Mouse (Mus musculus) c-Kit-negative CD71-positive TER-119-positive erythroid progenitor cells, embryonic 14.5 days (primary cell): ENCODE data around the gene Cd69.

Experiments used
- DNase-seq: peaks from one replicate; pipeline ENCODE4 v3.0.0-alpha.2; 2013; ENCODE audit warnings: low read depth, low spot score

Cd69 gene

DNA sequence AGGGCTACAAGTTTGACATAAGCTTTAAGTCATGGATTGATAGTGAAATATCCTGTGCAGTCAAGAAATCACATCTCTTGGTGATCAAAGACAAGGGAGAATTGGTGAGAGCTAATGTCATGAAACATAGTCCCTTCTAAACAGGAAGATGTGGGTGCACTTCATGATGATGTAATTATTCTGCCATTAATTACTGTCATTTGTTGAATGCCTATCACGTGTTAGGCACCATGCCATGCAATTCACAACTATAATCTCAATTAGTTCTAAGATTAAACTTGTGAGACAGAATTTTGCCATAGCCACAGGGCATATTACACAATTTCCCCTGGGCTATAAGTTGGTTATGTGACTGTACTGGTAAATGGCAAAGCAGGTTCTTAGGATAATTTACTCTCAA is 28.2 kb downstream of the Cd69 start:
- DNase-seq: no peak

DNA sequence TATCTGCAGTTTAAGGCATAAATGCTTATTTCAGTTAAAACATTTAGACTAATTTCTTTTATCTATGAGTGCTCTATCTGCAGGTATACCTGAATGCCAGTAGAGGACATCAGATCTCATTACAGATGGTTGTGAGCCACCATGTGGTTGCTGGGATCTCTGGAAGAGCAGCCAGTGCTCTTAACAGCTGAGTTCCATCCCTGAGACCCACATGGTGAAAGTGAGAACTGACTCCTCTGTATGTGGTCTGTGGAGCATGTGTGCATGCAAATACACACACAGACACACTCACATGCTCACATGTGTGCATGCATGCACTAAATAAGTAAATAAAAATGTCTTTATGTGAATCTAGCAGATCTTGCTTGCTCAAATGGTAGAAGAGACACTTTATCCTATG is 29.4 kb downstream of the Cd69 start:
- no peak for DNase-seq

DNA sequence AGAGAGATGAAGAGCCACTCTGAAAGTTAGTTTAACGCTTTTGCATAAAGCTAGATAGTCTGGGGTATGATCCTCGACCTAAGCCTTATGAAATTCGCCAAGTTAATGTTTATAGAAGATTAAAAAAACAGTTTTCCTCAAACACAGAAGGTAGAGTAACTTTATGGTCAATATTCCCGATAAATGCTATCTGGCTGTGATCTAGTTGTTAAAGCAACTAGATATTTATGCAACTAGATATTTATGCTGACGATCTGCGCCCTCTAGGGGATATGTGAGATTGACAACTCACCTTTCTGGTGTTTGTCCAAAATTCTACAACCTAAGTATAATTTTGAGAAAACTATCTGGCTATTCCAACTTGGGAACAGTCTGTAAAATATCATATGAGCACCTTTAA is 33.3 kb downstream of the Cd69 start:
- no peak for DNase-seq

DNA sequence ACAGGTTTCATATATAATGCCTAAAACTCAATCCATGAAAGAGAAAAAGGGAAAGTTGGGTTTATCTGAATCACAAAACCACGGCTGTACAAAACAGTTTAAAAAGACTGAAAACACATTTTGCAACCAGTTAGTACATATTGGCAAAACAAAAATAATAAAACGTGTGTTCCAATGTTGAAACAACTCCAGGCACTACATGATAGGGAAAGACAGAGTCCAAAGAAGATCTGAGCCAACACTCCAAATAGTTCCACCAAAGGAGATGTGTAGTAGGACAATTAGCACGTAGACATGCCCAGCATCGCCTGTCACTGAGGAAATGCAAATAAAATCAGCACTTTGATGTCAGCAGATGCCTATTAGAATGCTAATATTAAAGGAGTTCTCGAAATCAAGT is 33.8 kb downstream of the Cd69 start:
- no peak for DNase-seq

DNA sequence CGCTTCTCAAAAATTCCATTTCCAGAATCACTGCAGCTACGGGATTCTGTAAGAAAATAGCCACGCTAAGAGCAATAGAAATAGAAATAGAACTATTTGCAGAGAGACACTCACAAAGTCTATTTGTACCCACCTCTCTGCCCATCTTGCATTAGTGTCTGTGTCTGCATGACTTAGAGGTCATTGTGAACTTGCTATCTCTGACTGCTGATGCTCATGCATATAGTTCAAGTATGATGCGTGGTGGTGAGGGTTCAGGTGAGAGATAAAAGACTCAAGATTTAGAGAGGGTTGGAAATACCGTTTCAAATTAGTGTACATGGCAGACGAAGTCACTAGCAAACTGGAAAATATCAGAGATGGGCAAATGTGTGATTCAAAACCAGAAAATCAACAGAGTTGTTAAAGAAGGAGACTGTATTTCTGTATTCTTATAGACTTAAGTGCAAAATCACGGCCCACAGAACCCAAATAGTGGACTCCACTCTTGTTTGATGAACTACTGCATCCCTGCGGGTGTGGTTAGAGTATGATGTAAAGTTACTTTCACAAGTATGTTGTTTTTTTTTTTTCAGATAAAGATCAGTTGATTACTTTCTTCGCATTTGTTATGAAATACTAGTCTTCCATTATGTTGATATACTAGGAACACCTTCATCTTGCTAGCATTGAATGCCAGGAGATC is 35.5 kb downstream of the Cd69 start:
- DNase-seq: no peak

DNA sequence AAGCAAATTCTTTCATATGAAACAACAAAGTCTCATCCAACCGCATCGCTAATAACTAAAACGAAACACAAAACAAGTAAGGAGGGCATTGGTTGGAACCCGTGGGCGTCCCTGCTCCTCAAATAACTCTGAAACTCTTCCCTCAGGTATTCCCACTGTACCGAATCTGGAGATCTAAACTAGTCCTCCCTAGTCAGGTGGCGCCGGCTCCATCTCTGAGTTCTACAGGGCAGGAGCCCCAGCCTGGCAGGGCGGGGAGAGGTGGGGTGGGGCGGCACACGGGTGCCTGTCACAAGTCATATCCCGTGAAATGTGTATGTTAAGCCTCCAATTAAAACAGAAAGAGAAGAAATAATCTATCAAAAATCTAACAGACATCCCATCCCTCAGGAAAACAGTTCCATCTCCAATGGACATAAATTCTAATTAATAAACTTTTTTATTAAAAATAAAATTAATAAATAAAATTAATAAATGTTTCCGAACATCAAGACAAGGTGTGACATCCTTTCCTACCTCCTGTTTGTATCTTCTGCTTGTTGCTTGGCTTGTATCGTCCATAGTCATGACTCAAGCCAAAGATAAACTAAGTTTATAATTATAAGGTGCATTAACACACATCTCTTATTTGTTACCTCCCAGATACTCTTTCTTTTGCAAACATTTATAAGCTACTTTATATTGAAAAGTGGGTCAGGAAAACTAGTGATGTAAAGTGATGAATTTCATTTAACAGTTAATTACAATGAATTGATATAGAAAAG is 36.8 kb downstream of the Cd69 start:
- DNase-seq: peak; percentile 41

DNA sequence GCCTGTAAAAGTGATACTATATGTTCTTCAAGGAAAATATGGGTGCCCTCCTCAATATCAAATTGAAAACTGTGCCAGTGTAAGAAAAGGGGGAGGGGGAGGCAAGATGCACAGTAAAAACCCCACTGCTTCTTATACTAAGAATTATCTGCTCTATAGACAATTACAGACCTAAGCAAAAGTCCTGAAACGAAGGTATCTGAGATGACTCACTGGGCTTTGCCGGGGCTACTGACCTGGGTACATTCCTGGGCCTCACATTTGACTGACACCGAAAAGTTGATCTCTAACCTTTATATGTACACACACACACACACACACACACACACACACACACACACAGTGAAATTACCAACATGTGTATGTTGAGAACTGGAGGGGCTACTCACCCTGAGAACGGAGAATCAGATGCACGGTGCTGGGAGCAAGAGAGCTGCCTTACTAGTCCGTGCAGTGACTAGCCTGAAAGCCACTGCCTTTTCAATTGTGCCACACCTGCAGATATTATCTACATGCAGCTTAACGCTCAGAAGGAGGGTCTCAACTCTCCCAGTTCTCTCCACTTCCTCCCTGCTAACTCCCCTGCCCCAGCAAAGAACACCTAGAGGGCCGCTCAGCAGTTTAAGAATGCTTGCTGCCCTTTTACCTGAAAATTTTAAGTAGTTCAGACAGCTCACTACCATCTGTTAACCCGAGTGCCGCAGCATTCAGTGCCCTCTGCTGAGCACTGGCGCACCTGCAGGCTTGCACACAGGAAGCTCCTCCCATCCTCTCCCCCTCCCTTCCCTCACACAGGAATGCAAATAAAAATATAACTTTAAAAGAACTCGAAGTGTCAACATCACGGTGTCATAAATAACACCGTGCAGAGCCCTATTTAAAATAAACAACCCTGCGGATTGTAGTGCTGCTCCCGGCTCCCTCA is 37.6 kb downstream of the Cd69 start:
- peak; percentile 27 for DNase-seq

DNA sequence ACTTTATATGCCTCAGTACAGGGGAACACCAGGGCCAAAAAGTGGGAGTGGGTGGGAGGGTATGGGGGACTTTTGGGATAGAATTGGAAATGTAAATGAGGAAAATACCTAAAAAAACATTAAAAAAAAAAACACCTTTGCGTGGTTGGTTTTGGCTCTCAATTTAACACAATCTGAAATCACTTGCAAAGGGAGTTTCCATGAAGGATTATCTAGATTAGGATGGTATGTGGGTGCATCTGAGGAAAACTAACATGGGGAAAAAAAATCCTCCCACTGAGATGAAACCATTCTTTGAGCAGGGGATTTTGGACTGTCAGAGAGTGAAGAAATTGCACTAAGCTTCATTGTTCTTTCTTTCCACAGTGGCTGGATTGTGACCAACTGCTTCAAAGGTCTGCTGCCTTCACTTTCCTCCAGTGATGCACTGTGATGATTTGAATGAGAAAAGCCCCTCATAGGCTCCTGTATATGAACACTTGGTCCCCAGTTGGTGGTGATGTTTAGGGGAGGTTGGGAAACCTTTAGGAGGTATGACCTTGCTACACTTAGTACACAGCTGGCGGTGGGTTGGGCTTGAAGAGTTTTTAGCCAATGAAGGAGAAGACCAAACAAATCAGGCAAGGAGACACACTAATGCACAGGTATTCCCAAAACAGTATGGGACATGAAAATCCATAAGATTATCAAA is 38.4 kb downstream of the Cd69 start:
- DNase-seq: no peak

DNA sequence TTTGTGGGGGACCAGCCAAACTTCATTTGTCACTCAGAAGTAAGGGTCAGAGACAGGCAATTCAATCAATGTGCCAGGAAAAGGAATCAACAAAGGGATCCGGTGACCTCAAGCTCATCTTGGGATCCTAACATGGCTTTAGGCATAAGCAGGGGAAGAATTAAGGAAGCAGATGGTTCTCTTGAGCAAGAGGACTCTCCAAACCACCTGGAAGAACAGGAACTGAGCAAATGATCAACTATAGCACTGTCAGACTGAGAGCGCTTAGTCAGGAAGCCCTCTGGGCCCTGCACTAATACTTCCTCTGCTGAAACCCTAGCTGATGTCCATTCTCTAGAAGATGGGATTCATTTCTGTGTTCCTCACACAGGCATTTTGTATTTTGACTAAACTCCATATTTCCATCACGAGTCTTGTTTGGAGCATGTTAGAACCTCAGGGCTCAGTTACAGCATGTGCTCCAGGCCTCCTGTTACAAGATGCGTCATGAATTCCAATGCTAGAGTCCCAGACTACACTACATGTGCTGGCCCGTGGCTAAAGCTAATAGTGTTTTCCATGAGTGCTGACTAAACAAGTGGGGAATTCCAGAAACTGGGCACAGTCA is 39.3 kb downstream of the Cd69 start:
- DNase-seq: no peak

DNA sequence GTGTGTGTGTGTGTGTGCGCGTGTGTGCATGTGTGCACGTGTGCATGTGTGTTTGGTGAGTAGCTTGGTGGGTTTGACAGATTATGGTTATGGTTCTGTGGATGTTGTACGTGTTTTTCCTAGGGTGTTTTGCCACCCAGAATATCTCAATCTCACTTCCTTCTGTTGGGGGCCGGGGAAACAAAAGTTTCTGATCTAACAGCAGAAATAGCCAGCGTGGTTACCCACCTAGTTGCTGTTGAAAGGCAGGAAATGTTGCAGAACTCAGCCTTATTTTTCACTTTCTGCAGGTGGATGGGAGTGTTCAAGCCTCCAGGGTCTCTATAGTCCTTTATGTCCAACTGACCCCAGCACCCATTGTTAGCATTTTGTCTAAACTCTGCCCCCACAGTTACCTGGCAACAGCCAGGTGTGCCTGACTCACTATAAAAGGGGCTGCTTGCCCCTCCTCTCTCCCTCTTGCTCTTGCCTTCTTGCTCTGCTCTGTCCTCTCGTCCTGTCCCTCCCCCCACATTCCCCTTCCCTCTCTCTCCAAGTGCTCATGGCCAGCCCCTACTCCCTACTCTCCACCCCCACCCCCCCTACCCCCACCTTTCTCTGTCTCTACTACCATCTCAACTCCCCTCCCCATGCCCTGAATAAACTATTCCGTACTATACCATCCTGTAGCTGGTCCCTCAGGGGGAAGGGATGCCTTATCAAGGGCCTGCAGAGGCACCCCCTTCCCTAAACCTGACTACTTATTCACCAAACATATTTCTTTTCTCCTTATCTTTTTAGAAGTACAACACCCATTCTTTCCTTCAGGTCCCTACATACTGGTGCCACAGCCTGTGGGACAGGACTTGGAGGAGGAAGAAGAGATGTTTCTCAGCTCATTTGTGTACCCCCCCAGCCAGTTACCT is 40.5 kb downstream of the Cd69 start:
- no peak for DNase-seq

DNA sequence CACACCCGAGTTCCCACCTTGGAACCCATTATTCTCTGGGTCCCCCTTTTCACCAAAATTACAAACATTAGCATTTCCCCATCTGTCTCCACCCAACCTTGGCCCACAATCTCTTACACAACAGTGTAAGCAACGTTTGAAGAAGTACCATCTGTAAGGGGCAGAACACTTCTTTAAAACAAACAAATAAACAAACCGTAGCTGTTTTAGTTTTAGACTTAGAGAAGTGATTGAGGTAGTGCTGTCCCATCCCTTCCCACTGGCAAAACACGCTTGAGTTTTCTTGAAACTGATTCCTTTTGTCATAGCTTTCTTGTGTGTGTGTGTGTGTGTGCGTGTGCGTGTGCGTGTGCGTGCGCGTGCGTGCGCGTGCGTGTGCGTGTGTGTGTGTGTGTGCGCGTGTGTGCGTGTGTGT is 41.3 kb downstream of the Cd69 start:
- DNase-seq: no peak

DNA sequence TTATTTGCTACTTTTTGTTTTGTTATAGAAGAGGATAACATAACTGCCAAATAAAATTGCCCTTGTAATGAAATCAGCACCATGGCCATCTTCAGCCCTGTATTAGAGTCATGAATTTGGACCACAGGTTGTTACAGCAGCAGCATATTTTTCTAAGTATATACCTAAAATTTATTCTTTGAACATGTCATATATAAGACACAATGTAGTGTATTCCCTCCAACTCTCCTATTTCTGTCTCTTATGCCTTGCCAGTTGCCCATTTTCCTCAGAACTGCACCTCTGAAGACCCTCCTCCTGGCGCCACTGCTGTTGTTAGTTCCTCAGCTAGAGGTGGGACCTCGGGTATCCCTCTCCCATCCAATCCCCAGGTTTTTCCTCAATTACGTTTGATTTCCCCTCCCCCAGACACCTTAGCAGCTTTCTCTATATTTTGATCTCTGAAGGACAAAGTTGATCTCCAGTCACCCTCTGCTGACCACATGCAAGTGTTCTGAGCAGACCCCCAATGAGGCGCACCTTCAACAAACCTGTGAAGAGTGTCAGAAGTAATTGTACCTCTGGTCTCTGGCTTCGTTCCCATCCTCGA is 41.8 kb downstream of the Cd69 start:
- no peak for DNase-seq

DNA sequence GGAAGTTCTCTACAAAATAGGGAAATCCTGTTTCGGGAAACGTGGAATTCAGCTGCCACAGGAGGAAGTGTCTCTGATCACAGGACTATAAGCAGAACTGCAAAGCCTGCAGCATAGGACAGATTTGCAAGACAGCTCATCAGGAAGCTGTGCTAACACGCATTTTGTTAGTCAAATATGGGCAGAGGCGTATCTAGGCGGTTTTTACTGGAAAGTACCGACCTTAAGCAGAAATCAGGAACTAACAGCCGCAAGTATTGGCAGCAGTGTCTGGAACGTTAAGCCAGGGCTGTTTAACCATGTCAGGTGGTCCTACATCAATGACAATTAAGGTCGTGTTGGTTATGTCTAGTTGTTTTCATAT is 42.4 kb downstream of the Cd69 start:
- no peak for DNase-seq

DNA sequence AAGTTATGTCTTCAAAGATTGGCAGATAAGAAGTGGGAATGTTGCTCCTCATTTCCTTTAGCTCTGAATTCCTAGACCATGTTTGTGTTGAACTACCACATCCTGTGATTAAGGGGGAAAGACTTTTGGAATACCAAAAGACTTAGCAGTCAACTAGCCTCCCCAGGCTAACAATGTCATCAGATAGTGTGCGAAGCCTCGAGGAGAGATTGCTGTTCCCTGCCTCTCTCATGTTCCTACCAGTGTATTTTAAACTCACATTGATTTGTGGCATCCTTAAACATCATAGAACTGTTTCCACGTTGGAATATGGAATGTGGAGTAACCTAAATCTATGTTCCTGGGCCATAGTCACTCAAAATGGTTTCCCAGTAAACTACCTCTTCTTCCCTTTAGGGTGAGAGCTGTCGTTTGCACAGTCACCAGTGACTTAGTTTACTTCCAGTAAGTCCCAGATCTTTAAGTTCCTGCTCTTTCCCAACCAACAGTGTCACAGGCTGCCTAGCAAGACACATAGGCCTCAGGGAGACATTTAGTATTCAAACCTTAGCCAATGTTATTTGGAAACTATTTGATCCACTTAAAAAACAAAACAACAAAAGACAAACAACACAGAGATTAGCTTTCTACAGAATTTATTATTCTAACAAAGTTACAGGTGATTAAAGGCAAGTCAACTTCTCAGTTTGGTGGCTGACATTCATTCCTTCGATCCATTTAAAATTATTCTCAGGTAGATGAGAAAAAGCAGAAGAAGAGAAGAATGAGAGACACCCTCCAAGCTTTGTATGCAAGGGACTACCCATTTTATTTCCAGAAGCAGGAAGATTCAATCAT is 43.0 kb downstream of the Cd69 start:
- no peak for DNase-seq

DNA sequence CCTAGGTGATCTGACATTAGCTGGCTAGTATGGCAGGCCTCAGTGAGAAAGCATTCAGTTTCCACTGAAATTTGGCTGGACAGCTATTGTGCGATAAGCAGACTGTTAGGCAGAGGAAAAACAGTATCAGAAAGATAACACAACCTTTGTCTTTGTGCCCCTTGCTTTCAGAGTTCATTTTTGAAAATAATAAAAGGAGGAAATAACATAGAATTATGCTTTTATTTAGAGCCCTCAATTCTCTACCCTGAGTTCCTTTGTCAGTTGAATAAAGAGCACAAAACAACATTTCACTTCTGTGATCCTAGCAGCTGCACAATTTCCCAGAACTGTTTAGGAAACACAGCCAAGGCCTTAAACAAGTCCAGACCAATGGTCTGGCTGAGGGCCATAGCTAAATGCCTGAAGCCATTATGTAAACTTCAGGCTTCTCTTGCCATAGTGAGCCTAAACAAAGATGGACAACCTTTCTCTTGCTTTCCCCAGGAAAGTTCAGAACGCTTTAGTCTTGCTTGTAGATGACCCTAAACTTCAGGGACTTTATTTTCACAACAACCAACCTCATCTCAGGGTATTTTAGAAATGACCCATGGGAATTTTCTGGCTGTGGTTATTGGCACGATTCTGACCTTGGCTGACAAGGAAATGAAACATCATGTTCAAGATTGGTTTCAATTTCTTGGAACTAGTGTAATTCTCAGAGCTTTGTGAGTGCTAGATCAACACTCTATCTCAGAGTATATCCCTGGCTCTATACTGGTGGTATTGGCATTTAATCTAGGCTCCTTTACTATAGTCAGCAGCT is 45.3 kb downstream of the Cd69 start:
- DNase-seq: no peak

DNA sequence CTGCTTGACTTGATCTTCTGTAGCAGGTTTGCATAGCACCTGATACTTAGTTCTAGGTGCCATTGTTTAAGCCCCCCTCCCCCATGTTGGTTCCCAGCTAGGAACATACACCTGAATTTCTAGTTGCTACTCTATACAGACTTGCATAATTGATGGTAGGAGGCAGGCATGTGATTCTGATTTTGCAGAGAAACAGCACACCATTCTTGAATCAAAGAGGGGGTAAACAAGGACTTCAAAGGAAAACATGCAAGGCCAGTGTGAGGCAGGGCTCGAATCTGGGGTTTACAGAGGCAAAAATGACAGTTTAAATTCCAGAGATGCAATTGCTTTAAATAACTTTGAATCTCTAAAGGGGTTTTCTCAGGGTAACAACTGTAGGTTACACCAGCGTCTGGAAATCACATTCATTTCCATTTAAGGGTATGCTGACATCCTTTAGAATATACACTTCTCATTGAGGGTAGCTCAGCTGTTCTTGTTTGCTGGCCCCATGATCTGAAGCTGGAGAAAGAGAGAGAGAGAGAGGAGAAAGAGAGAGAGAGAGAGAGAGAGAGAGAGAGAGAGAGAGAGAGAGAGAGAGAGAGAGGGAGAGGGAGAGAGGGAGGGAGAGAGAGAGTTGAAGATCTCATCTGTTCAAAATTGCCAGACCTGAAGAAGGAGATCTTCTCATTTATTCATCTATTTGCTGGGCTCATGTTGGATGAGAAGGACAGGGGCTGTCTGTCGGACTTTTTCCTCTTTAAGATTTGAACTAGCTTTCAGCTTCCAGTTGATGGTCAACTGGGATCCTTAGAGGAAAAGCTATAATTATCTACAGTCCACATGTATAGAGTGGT is 46.1 kb downstream of the Cd69 start:
- no peak for DNase-seq

DNA sequence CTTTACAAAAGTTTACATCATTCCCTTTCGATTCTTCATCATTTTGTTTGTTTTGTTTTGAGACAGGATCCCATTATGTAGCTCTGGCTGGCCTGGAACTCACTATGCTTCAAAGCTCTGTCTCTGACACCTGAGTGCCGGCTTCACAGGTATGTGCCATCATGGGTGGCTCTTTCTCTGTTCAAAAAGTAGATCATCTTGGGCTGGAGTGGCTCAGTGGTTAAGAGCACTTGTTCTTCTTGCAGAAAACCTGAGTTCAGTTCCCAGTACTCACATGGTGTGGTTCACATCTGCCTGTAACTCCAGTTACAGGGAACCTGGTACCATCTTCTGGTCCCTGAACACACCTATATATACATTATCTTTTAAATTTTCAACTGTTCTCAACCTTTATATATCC is 50.2 kb downstream of the Cd69 start:
- DNase-seq: no peak
